8 mouse cellular contexts compared by ENCODE assay signal in the genomic region with DNA sequence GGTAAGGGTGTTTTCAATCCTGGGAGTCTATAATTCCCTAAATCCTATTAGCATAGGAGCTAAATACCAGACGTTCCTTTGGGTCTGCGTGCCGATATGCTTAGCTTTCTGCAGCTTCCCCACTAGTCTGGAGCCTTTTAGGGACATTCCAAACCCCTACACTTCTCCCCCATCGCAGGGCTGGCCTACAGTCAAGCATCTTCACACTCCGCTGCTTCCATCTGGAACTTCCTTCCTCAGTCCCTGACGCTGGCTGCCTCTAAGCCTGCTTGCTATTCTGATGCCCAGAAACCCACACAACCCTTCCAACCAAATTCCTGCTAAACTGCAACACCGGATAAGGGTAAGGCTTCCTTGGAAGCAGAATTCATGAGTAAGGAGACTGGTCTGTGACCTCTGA. TPM values are rescaled to one million over a fixed set of nuclear protein-coding genes. Genes with fewer than 3 reads are reported as not detected.
DNase-seq lines count a peak whose midpoint lies in the region.
"Had no signal": no experiment of that assay in that cellular context is flagged by ENCODE, and none has a peak within 500 bp of the region (broad histone marks: within the 10 kb centered on the region; RNA-seq: fewer than 3 reads in every experiment).

No protein-coding gene starts in this region.

- peak; percentile 97 for DNase-seq in Muller cell, postnatal 12 days (ENCODE audit: inconsistent ontology term)
- peak; percentile 37 for DNase-seq in brain, embryonic 18.5 days (ENCODE audit: low read depth, low spot score)
- peak; percentile 51 to 54 for DNase-seq in frontal cortex, postnatal 14 days (ENCODE audit: low spot score in 2 of 2)
- peak; percentile 23 to 70 for DNase-seq in left cerebral cortex, adult 8-10 months (ENCODE audit: low spot score in 2 of 2)
- no peak for DNase-seq in urinary bladder, postnatal 36 days (ENCODE audit: low spot score in 2 of 2)
- no peak for DNase-seq in liver
- DNase-seq in ovary, postnatal 10 days (ENCODE audit: low spot score): no peak
- DNase-seq: gastrocnemius, postnatal 10 days had no signal

RNA-seq across cellular contexts. Expression of a gene that starts 35.3 kb away (rescaled TPM):
- 100 to 1,000 TPM; 659 to 698 (median 688) TPM for total RNA-seq in left cerebral cortex, adult 8-10 months (2022)

RNA-seq across cellular contexts. Expression of a gene that starts 46.0 kb away (rescaled TPM):
- not detected for total RNA-seq in left cerebral cortex, adult 8-10 months (2022)
- total RNA-seq: gastrocnemius, postnatal 10 days had no signal

Comparison
In these comparisons a context has a peak if more than half of its experiments do, and no peak if none do; other contexts are left out.
1. DNase-seq: peak in Muller cell, postnatal 12 days (single experiment), brain, embryonic 18.5 days (single experiment), frontal cortex, postnatal 14 days (2 of 2) and left cerebral cortex, adult 8-10 months (2 of 2); none in urinary bladder, postnatal 36 days (0 of 2), liver (single experiment) and ovary, postnatal 10 days (single experiment).